22 mouse cellular contexts compared by ENCODE assay signal in genomic region chr15:78271208-78271607, GRCm38 (mm10). TPM values are rescaled to one million over a fixed set of nuclear protein-coding genes. Genes with fewer than 3 reads are reported as not detected.
DNase-seq lines count a peak whose midpoint lies in the region; ATAC-seq and TF ChIP-seq lines count a peak whose summit lies in the region.
"Had no signal": no experiment of that assay in that cellular context is flagged by ENCODE, and none has a peak within 500 bp of the region (broad histone marks: within the 10 kb centered on the region; RNA-seq: fewer than 3 reads in every experiment).

No protein-coding gene starts in this region.

- TF ChIP-seq EP300 in liver, postnatal 0 days (IDR thresholded peaks at IDR 0.05; ENCODE audit: low read depth), result peak; percentile 68

- H3K27me3 ChIP-seq in liver, embryonic 11.5 days (replicated peaks; ENCODE audit: control insufficient read depth, insufficient read depth, low read length), result no peaks in the 10 kb centered on the region
- peaks cover 4% of the 10 kb centered on the region; the same call in 1 of the 2 replicates for H3K27me3 ChIP-seq in liver, embryonic 13.5 days
- H3K27me3 ChIP-seq in liver, postnatal 0 days (ENCODE audit: insufficient read depth, low read length), result no peaks in the 10 kb centered on the region
- H3K27me3 ChIP-seq: CH12.LX; forebrain, embryonic 13.5 days; hindbrain, embryonic 13.5 days had no signal

- no peaks in the 10 kb centered on the region for H3K9me3 ChIP-seq in liver, embryonic 11.5 days (ENCODE audit: control insufficient read depth, low read length)
- H3K9me3 ChIP-seq in liver, embryonic 13.5 days (replicated peaks), result no peaks in the 10 kb centered on the region
- H3K9me3 ChIP-seq in liver, postnatal 0 days (ENCODE audit: low read length), result no peaks in the 10 kb centered on the region
- H3K9me3 ChIP-seq: embryonic facial prominence, embryonic 10.5 days; forebrain, embryonic 13.5 days; hindbrain, embryonic 13.5 days had no signal

- DNase-seq in liver, result peak; percentile 29
- DNase-seq in liver, embryonic 11.5 days (ENCODE audit: low spot score), result no peak
- no peak for DNase-seq in liver, embryonic 13.5 days
- no peak for DNase-seq in liver, postnatal 0 days
- no peak for DNase-seq in spleen, adult 12 weeks (ENCODE audit: low spot score)
- DNase-seq in embryo, embryonic 10 days (ENCODE audit: low spot score), result no peak
- DNase-seq in frontal cortex, postnatal 36 days (ENCODE audit: low spot score in 2 of 2), result no peak
- DNase-seq: adrenal gland, adult 2 months; adrenal gland, postnatal 25 days; cerebellum, adult 18-20 months; cerebellum, adult 9-11 months; cerebellum, postnatal 36 days; forebrain, postnatal 0 days; gastrocnemius, adult 2 months; gastrocnemius, postnatal 36 days; heart, adult 11 months; heart, postnatal 10 days had no signal

- no peaks in the 10 kb centered on the region for H3K36me3 ChIP-seq in liver, embryonic 11.5 days (ENCODE audit: control insufficient read depth, insufficient read depth, low read length)
- H3K36me3 ChIP-seq in liver, embryonic 13.5 days, result no peaks in the 10 kb centered on the region
- no peaks in the 10 kb centered on the region for H3K36me3 ChIP-seq in liver, postnatal 0 days (replicated peaks; ENCODE audit: insufficient read depth, low read length)
- H3K36me3 ChIP-seq: embryonic facial prominence, embryonic 10.5 days; hindbrain, embryonic 13.5 days had no signal

- no peak overlapping the region for H3K27ac ChIP-seq in liver, embryonic 11.5 days (ENCODE audit: low read depth, low read length)
- peak overlapping the region; percentile 55 for H3K27ac ChIP-seq in liver, embryonic 13.5 days
- peak overlapping the region; percentile 22 for H3K27ac ChIP-seq in liver, postnatal 0 days (ENCODE audit: low read depth)
- H3K27ac ChIP-seq: embryonic facial prominence, embryonic 10.5 days; forebrain, embryonic 13.5 days; gastrocnemius, adult 2 months; hindbrain, embryonic 13.5 days; hindbrain, postnatal 0 days had no signal

- no peak overlapping the region for H3K4me2 ChIP-seq in liver, embryonic 11.5 days
- H3K4me2 ChIP-seq in liver, embryonic 13.5 days, result no peak overlapping the region
- H3K4me2 ChIP-seq in liver, postnatal 0 days (ENCODE audit: low read depth, low read length), result no peak overlapping the region
- H3K4me2 ChIP-seq: forebrain, embryonic 13.5 days; hindbrain, embryonic 13.5 days had no signal

- TF ChIP-seq CTCF in liver, postnatal 0 days (IDR thresholded peaks at IDR 0.05; ENCODE audit: low read depth), result no peak

- no peak overlapping the region for H3K9ac ChIP-seq in liver, embryonic 11.5 days (ENCODE audit: low read depth, low read length)
- no peak overlapping the region for H3K9ac ChIP-seq in liver, embryonic 13.5 days
- no peak overlapping the region for H3K9ac ChIP-seq in liver, postnatal 0 days (replicated peaks)
- H3K9ac ChIP-seq: forebrain, embryonic 13.5 days; forebrain, postnatal 0 days; hindbrain, embryonic 13.5 days had no signal

- no peak overlapping the region for H3K4me3 ChIP-seq in liver, embryonic 11.5 days (ENCODE audit: low read depth, low read length)
- no peak overlapping the region for H3K4me3 ChIP-seq in liver, embryonic 13.5 days (replicated peaks)
- H3K4me3 ChIP-seq in liver, postnatal 0 days (ENCODE audit: low read depth, low read length), result no peak overlapping the region
- H3K4me3 ChIP-seq: embryonic facial prominence, embryonic 10.5 days; forebrain, embryonic 13.5 days; gastrocnemius, adult 2 months; hindbrain, embryonic 13.5 days had no signal

- ATAC-seq in liver, embryonic 11.5 days (replicated peaks; ENCODE audit: low FRiP score), result no peak
- ATAC-seq in liver, embryonic 13.5 days (ENCODE audit: low read depth), result peak; percentile 27; the same call in 1 of the 2 replicates
- ATAC-seq in liver, postnatal 0 days, result no peak
- ATAC-seq: forebrain, embryonic 13.5 days; hindbrain, postnatal 0 days had no signal

- H3K4me1 ChIP-seq in liver, embryonic 11.5 days (replicated peaks; ENCODE audit: control insufficient read depth, insufficient read depth, low read length), result peaks cover 22% of the 10 kb centered on the region
- H3K4me1 ChIP-seq in liver, embryonic 13.5 days (replicated peaks), result peaks cover 57% of the 10 kb centered on the region
- peaks cover 28% of the 10 kb centered on the region for H3K4me1 ChIP-seq in liver, postnatal 0 days (ENCODE audit: insufficient read depth)
- H3K4me1 ChIP-seq: forebrain, embryonic 13.5 days had no signal

RNA-seq across cellular contexts. Expression of gene Ncf4, which starts 26.6 kb away (rescaled TPM):
- polyA plus RNA-seq in liver, embryonic 11.5 days (2014; fragmentation: Nextera tagmentation; extraction: Ambion mirVana), result 18.8 and 19.8 TPM in 2 replicates
- polyA plus RNA-seq in liver, embryonic 13.5 days (2015; fragmentation: Nextera tagmentation; extraction: Ambion mirVana), result 26.4 and 35.3 TPM in 2 replicates
- polyA plus RNA-seq in liver, postnatal 0 days (2015; fragmentation: Nextera tagmentation; extraction: Ambion mirVana), result 55.5 and 56.7 TPM in 2 replicates

RNA-seq across cellular contexts. Expression of gene Csf2rb2, which starts 34.3 kb away (rescaled TPM):
- 1.5 and 1.8 TPM in 2 replicates for polyA plus RNA-seq in liver, embryonic 11.5 days (2014; fragmentation: Nextera tagmentation; extraction: Ambion mirVana)
- polyA plus RNA-seq in liver, embryonic 13.5 days (2015; fragmentation: Nextera tagmentation; extraction: Ambion mirVana), result 0.54 and 0.83 TPM in 2 replicates
- 2.2 and 2.6 TPM in 2 replicates for polyA plus RNA-seq in liver, postnatal 0 days (2015; fragmentation: Nextera tagmentation; extraction: Ambion mirVana)

RNA-seq across cellular contexts. Expression of gene Csf2rb, which starts 54.3 kb away (rescaled TPM):
- 7.7 and 9.5 TPM in 2 replicates for polyA plus RNA-seq in liver, embryonic 11.5 days (2014; fragmentation: Nextera tagmentation; extraction: Ambion mirVana)
- 3.3 and 3.8 TPM in 2 replicates for polyA plus RNA-seq in liver, embryonic 13.5 days (2015; fragmentation: Nextera tagmentation; extraction: Ambion mirVana)
- polyA plus RNA-seq in liver, postnatal 0 days (2015; fragmentation: Nextera tagmentation; extraction: Ambion mirVana), result 8.9 and 9.6 TPM in 2 replicates
